Mouse (Mus musculus) R1 (cell line): Measurements from ENCODE around the gene Vmn2r93.

ENCODE experiments used
- DNase-seq: peaks from one replicate; pipeline ENCODE4 v3.0.0-alpha.2; 2018; ENCODE audit warnings: low read depth, low spot score

The Vmn2r93 gene

GRCm38 (mm10) chr17:18297799-18298198 is at the start of gene Vmn2r93:
Vmn2r93 (plus strand) TSS chr17:18298099.
- DNase-seq = no peak

DNA sequence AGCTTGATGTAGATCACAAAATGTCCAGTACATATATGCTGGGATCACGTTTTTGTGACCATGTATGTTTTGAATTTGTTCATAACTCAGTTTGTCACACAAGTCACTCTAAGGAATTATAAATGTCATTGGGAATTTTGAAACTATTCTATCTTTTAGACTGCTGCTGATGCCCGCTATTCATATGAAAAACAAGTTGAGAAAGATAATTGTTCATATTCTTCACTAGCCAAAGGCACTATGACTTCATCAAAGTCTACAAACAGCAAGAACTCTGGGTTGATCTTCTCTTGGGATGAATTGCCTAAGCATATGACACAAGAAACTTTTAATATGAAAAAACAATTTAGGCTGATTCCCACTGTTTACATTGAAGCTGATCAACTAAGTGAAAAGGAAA is 20.2 kb upstream of the Vmn2r93 start, which contains the start of gene Vmn2r94:
TSS of gene Vmn2r94 (minus strand) at position 101 of the 400 bp plus-strand sequence.
- DNase-seq = no peak

DNA sequence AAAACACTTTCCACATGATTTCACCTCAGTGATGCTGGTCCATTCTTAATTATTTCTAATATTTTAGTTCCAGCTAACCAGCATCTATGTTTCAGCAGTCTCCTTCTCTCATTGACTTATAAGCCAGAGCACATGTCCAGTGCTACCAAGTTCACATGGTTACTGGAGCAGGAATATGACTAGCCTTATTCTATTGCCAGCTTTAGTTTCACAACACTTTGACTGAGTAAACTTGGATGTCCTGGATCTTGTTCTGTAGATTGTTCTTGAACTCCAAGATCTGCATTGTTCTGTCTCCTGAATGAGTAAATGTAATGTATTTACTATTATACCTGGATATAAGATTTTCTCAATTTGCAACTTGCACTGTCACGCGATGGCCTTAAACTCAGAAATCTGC is 25.1 kb downstream of the Vmn2r93 start:
- DNase-seq = no peak

DNA sequence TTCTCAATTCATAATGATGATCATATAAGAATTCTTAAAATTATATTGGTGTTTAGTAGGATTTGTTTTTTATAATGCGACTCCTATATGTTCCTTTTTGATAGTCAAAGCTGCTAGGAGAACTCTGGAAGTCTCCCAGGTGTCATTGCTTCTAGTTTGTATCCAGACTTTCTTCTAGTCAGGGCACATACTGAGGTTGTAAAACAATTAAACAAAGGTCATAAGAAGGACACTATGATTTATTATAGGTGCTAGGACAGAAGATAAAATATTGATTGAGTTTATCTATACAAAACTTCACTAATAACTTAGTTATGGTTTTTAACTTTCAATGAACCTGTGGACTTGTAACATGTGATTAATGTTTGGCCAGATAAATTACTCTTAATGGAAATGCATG is 62.1 kb downstream of the Vmn2r93 start:
- DNase-seq = no peak

DNA sequence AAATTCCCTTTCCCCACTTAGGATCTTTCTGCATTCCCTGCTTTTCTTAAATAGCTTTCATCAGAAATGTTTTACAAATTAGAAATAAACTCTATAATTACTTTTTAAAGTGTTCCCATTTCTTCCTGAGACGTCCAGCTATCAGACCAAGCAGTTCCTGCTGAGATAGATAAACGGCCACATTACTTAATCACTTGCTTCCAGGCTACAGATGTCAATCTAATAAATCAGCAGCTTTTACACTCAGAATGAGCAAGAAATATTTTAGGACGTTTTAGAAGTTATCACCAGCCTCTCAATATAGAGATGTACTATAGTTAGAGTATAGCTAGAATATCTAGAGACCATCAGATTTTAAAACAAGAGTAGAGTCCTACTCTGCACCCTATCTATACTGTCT is 62.7 kb downstream of the Vmn2r93 start:
- DNase-seq = no peak
